Mouse (Mus musculus) heart, postnatal 14 days (tissue): ENCODE results near the gene Arhgap24. TPM values are rescaled to one million over a fixed set of nuclear protein-coding genes. Genes with fewer than 3 reads are reported as not detected.
A peak's percentile ranks its signal among the peaks of the same experiment; 100 is the strongest.

ENCODE experiments used
- DNase-seq, 2 experiments: peaks; one replicate each; pipeline ENCODE4 v3.0.0; 2021 to 2022
- intact Hi-C: fragments of 180-260 bp; cut with DNase I; formaldehyde crosslinking; loops from one replicate; pipeline ENCODE4 v1.15.1; 2025
- long read RNA-seq, 2 experiments: library from polyadenylated mRNA; stranded (forward); transcript quantifications; one replicate each; pipeline ENCODE4 v2.0.0; 2021
- total RNA-seq, 2 experiments: library from RNA; stranded (reverse); gene quantifications; 2 replicates each; pipeline ENCODE4 v1.2.3; 2021

The Arhgap24 gene
- total RNA-seq = 10 to 100 TPM; 12.7 to 16.6 TPM
- long read RNA-seq, experiment 1, transcript Arhgap24-205 (8 exons, 2,853 nt) = minor isoform, 6 of 25 reads
- long read RNA-seq, experiment 1, transcript Arhgap24-204 (8 exons, 2,783 nt) = major isoform, 11 of 25 reads
- long read RNA-seq, experiment 1, partial matches to known transcripts = 2 of 25 reads
- long read RNA-seq, experiment 1, other reads (novel, unspliced or antisense) = 3 of 25 reads
- long read RNA-seq, experiment 2, transcript Arhgap24-204 (8 exons, 2,783 nt) = major isoform, 7 of 19 reads
- long read RNA-seq, experiment 2, transcript Arhgap24-205 (8 exons, 2,853 nt) = minor isoform, 6 of 19 reads
- long read RNA-seq, experiment 2, partial matches to known transcripts = 1 of 19 reads
- long read RNA-seq, experiment 2, other reads (novel, unspliced or antisense) = 3 of 19 reads

DNA sequence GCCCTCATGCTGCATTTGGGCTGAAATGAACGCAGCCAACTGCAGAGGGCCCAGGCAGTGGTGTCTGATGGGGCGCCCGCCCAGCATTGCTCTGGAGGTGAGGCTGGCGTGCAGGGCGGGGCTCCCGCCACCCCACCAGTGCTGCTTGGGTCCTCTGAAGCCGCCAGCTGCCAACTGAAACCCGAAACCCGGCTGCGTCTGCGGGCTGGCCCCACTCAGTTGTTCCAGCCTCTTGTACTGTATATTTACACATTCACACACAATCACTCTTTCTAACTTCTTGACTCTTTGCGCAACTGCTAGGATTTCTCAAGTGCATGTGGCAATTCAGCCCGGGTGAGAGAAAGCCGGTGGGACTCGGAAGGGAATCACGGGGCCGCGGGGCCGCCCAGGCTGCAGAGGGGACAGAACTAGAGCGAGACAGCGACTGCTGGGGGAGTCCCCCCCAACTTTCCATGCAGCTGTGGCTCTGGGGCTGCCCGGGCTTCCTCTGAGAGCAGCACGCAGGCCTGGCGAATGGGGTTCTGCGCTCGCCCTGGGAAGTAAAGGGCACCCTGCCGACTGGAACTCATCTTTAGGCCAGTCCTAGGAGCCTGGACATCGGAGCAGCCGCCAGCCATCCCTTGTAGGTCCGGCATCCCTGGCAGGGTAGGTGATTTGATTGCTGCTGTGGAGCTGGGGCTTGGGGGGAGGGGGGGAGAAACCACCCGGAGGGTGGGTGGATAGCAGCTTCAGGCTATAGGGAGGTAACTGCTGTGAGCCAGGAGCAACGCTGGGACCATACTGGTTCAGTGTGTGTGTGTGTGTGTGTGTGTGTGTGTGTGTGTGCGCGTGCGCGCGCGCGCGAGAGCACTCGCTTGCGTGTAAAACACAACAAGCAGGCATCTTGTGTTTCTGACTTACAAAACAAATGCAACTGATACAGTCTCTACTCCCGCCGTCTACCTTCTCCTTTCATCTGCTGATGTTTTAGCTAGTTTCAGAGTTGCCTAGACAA, at the start of gene Arhgap24:
Arhgap24 (plus strand) TSS at position 177 of the 997 bp plus-strand sequence.
- peak; percentile 60 to 65 for DNase-seq
- intact Hi-C loops = no loop called here

DNA sequence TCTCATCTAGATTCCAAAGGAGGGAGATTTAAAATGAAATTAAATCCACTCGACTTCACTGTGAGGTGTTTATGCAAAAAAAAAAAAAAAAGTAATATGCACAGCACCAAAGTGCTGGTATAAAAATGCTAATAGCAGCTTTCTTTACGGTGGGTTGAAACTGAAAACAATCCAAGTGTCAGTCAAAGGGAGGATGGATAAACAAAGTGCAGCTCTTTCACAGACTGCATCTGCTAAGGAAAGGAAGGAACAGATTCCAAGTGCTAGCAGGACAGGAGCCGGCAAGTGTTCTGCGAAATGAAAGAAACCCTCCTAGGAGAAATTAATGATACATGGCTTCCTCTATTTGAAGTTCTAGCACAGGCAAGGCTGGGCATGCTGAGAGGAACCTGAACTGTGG, 47.0 kb upstream of the Arhgap24 start:
- DNase-seq = no peak
- intact Hi-C loops = no loop called here

DNA sequence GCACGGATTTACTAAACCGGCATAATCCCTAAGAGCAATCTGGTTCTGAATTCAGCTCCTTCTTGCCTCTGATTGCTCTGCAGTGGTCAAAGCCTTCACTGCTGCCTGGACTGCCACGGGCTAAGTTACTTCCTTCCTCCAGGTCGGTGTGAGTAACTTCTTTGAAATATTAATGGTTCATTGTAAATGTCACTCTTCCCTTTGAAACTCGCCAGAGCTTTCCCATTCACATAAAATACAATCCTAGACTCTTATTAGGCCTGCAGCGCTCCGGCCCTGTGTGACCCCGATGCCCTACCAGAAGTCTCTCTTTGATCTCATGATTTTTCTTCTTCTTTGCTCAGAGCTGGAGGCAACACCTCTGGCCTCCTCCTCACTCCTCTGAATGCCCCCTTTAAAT, 44.6 kb upstream of the Arhgap24 start:
- DNase-seq = no peak
- intact Hi-C loops = no loop called here

GRCm38 (mm10) chr5:102439119-102439877, 41.9 kb upstream of the Arhgap24 start:
- DNase-seq = no peak
- intact Hi-C loops = no loop called here

GRCm38 (mm10) chr5:102447436-102447835, 33.8 kb upstream of the Arhgap24 start:
- no peak for DNase-seq
- intact Hi-C loops = no loop called here

GRCm38 (mm10) chr5:102450897-102451296, 30.3 kb upstream of the Arhgap24 start:
- intact Hi-C loops = no loop called here
- no peak for DNase-seq

DNA sequence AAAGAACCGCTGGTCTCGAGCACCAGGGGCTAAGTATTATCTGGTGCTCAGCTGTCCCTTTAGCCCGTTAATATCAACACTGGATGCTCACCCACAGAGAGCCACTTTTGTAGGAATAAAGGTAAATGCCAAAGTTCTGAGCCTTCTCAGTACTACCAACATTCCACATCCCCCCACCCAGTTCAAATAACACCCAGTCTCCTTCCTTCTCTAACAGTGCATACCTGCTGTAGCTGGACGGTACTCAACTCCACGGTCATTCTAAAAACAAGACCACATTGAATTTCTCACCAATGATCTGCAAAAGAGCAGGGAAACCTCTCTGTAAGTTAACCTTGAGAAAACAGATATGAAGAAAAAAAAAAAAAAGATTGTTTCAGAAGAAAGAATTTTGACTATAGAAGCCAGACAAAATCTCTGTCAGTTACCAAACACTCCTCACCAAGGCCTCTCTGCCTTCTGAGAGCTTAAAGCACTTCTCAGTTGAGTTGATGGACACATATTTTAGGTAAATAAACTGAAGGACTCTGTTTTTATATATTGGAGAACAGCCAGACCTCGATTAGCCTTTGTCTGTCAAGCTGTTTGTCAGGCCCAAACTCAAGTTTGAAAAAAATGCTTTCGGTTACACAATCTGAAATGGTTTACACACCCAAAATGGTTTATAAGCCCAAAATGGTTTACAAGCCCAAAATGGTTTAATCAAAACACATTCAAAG, 29.0 kb upstream of the Arhgap24 start:
- no peak for DNase-seq
- intact Hi-C loops = no loop called here

GRCm38 (mm10) chr5:102453324-102453723, 27.9 kb upstream of the Arhgap24 start:
- intact Hi-C loops = no loop called here
- DNase-seq = no peak

DNA sequence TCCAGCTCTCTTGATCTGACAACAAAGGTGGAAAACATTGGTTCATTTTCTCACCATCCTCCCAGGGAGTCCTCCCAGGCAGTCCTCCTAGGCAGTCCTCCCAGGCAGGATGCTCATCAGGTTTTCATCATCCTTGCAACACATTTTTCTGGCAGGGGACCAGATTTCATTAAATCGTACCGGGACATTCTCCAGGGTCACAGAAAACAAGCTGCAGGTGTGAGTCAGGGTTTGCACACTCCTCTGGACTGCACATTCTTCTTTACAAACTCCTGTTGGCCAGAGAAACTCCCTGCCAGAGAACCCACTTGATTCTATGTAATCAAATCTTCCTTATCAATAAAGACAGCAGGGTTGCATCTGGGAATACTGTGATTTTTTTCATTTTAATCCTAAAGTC, 25.9 kb upstream of the Arhgap24 start:
- intact Hi-C loops = no loop called here
- DNase-seq = no peak

DNA sequence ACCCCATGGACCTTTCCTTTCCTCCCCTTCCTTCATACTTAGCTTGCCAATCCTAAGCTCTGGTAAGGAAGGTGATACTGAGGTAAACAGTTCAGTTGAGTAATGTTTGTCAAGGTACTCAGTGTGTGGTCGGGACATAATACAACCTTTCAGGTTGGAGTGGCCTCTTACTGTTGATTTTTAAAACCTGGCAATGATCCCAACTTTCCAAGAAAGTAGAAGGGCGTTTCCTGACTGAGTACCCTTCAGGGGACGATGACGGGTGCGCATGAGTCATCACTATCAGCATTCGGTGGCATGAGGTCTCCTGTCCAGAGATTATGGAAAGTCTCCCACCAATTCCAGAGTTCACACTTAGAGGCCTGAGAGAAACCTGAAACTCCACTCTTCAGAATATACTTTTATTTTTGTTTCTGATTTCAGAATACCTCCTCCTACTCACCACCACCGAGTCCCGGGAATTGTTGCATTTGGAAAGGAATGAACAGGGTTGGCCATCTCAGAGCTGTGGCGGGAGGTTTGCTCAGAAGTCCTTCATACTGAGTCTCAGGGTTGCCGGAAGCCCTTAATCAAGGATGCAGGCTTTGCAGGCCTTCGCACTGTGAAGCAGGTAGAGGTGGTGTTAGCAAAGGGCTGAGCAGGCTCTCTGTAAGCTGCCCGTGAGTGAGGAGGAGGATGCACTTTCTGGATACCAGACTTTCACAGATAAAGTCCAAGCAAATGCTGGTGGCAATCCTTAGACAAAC, 20.6 kb upstream of the Arhgap24 start:
- no peak for DNase-seq
- intact Hi-C loops = no loop called here

GRCm38 (mm10) chr5:102462948-102463347, 18.2 kb upstream of the Arhgap24 start:
- intact Hi-C loops = no loop called here
- DNase-seq = peak in 1 of 2 experiments; percentile 3

DNA sequence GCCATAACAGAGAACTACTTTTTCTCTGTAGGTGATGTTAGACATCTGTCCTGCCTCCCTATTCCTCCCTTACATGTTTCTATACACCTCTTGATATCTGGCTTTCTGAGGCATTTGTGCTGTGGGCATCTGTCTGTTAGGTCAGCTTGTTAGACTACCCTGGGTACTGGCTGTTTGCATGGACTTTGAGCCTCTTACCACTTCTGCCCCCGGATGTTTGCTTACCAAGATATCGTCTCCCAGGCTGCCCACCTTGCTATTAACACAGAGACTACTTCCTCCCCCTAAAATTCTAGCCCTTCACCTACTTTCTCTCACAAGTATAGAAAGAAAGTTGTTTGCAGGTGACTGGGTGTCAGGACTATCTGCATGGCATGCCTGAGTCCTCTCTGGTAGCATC, 15.8 kb upstream of the Arhgap24 start:
- DNase-seq = no peak
- intact Hi-C loops = no loop called here

DNA sequence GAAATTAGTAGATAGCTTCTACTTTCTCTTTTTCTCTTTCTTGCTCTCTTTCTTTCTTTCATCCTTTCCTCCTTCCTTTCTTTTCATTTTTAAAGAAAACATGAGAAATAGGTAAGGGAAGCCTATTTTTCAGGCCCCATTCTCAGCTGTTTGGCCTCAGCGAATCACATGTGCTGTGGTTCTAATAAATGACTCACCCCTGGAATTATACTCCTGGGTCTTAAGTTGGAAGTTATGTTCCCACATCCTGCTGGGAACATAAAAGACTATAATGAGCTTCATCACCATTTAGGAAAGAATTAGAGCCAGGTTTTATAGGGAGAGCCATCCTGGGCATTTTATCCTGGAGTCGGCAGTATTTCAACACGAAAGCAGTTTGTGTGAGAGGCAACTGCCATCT, 12.9 kb upstream of the Arhgap24 start:
- intact Hi-C loops = no loop called here
- DNase-seq = no peak

DNA sequence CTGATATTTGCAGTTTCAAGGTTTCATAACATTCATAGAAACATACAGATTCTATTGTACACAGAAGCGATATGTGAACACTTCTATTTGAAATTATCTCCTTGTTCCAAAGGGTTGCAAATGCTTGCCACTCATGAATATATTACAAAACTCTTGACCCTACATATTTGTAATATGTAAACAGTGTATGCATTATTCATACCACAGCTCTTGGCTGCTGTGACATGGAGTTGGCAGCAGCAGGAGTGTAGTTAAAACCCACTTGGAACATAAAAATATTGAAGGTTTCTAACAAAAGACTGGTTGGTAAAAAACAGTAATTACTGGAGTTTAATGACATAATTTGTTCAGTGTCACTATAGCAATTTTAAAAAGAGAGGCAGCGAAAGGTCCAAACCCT, 10.9 kb upstream of the Arhgap24 start:
- intact Hi-C loops = loop anchor here (10.0 kb wide), 1 partner anchor 205 kb away; no protein-coding TSS in a partner anchor
- DNase-seq = no peak

DNA sequence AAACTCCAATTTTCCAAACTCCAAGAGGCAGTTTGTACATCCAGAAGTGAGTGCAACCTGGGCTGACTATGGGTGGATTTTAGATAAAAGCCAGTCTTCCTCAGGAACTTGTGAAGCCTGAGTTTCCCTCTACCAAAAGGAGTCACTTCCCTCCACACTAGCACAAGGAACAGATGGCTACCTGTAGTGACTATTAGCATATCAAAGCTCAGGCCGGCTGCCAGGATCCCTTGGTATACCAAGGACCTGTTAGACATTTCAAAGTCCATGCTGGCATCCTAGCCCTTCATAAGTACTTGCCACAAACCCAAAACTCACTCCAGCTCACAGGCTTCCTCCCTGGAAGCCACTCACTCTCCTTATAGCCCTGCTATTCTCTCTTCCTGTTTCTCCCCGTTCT, 3.1 kb upstream of the Arhgap24 start:
- no peak for DNase-seq
- intact Hi-C loops = loop anchor here (10.0 kb wide), 1 partner anchor 213 kb away; no protein-coding TSS in a partner anchor

DNA sequence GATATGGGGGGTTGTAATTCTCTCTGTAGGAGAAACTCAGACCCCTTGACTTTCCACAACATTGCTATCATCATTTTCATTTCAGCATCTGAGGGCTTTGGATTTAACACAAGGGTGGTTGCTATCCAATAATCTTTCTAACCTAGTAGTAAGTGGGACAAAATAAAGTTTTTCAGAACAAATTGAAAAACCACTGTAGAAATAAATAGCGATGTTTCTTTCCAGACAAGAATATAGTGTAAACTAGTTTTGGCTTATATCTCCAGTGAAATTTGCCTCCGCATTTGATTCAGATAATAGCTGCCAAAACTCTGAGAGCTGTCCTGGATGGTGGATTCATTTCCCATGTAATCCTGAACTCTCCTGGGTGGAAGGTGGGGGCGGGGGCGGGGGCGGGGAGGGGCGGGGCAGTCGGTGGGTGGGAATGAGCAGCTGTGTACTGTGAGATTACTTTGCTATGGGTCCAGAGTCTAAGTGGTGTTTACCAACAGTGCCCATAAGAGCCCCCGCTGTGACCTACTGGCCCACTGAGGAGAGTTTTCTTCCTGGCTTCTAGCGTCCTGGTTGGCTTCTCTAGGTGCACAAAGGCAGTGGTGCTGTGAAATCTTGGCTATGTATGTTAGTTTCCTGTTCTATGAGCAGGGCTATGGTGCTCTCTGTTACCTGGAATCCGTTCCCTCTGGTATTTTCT, 2.2 kb downstream of the Arhgap24 start:
- no peak for DNase-seq
- intact Hi-C loops = no loop called here

- intact Hi-C loops = no loop called here
- no peak for DNase-seq
Measured at GRCm38 (mm10) chr5:102491554-102491953, 10.4 kb downstream of the Arhgap24 start.

DNA sequence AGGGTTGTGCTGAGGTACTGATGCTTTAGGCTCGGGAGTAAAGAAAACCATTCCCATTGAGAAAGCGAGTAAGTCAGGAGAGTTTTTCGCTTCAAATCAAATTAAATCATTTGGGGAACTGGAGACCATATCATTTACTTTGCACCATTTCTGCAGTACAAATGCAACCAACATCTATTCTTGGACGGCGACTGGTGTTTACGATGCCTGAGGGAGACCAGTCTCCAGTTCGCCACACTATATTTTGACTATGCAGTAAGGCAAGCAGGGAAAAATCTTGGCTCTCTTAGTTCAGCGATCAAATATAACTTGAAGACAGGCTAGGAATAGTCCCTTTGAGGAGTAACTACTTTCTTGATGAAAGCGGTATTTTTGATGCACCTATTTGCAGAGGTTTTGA, 11.0 kb downstream of the Arhgap24 start:
- intact Hi-C loops = no loop called here
- DNase-seq = no peak

DNA sequence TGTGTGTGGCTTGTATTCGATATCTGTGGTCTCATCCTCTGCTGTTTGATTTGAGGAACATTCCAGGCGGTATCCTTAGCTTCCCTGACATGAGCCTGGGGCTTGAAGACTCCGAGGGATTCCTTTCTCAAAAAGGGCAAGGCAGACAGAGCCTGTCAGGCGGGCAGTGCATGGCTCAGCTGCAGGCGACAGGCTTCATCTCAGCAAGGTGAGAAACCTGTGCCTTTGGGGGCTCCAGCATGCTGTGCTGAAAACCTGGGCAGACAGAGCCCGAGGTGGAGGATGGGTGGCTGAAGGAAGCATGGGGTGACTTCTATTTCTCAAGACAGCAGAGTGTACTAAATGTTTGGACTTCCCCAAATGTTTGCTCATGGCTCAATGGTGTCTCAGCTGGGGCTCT, 13.6 kb downstream of the Arhgap24 start:
- intact Hi-C loops = no loop called here

More for the DNA sequence above, 13.6 kb downstream of the Arhgap24 start:
- no peak for DNase-seq
